Mouse (Mus musculus) bone marrow, adult 2 months (tissue): ENCODE results near the gene Phf23.

Source experiments
- CTCF ChIP-seq: fragments of 200-500 bp; IDR thresholded peaks from 2 replicates; pipeline ENCODE4 v1.5.1; 2011; ENCODE audit warnings: low read length, control low read depth; ENCODE audit not compliant: control insufficient read depth, insufficient read depth
- POLR2A ChIP-seq: fragments of 200-500 bp; IDR thresholded peaks from 2 replicates; pipeline ENCODE4 v1.6.1; 2011; ENCODE audit warnings: low read depth, mild to moderate bottlenecking, control low read depth, low read length, borderline replicate concordance; ENCODE audit not compliant: control insufficient read depth

DNA sequence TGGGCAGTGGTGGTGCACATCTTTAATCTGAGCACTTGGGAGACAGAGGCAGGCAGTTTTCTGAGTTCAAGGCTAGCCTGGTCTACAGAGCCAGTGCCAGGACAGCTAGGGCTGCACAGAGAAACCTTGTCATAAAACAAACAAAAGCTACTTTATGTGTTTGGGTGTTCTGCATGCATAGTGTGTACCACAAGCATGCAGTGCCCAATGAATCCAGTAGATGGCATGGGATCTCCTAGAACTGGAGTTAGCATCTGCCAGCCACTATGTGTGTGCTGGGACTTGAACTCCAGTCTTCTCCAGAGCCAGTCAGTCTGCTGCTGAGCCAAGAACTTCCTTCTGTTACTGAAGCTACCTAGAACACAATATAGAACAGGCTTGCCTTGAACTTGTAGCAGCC lies 6.3 kb downstream of the Phf23 start:
- TF ChIP-seq CTCF (peak; percentile 26; the same call in 1 of the 2 replicates), POLR2A (no peak)
